Mouse (Mus musculus) liver, embryonic 14.5 days (tissue): ENCODE measurements around the gene Tm9sf1.

Source experiments
- CTCF ChIP-seq: IDR thresholded peaks from 2 replicates; pipeline ENCODE4 v1.5.1; 2016; ENCODE audit warnings: antibody characterized with exemption, low read depth, control low read depth
- EP300 ChIP-seq: IDR thresholded peaks from 2 replicates; pipeline ENCODE4 v1.6.1; 2016; ENCODE audit warnings: antibody characterized with exemption, low read depth

GRCm38 (mm10) chr14:55605743-55606459 is 37.7 kb downstream of the Tm9sf1 start:
- TF ChIP-seq CTCF (no peak), EP300 (no peak)
